ENCODE assay signal across 12 mouse cellular contexts in the genomic region with DNA sequence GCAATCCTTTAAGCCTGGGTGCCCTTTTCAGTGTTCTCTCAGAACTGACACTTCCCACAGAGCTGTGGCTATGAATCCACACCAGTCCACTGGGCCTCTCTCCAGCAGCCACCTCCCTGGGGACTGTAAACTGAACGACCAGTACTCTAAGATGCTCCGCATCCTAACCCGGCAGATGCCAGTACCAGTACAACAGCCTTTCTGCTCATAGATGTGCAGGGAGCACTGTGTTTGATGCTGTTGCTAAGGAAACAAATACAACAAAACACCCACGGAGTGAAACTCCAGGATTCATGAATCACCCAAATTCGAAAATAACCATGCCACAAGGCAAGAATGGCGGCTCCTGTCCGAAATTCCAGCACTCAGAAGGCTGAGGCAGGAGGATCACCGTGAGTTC.
DNase-seq lines count a peak whose midpoint lies in the region; TF ChIP-seq lines count a peak whose summit lies in the region.
"Had no signal": no experiment of that assay in that cellular context is flagged by ENCODE, and none has a peak within 500 bp of the region (broad histone marks: within the 10 kb centered on the region; RNA-seq: fewer than 3 reads in every experiment).

No protein-coding gene starts in this region.

- peak; percentile 32 to 37 for DNase-seq in cerebellum, postnatal 10 days
- DNase-seq in cerebellum, adult 9-11 months, result no peak
- peak; percentile 77 for DNase-seq in gastrocnemius, adult 2 months
- DNase-seq in layer of hippocampus, adult 18-20 months (ENCODE audit: low spot score in 2 of 2), result peak; percentile 51 to 86
- DNase-seq in lung, postnatal 14 days, result peak; percentile 34
- no peak for DNase-seq in kidney, adult 18-20 months
- DNase-seq in thymus, postnatal 0 days (ENCODE audit: low spot score), result no peak
- no peak for DNase-seq in cerebellum, adult 11 months

- no peak for TF ChIP-seq CTCF in gastrocnemius, adult 2 months (IDR thresholded peaks at IDR 0.05)

- 0 out of 2 replicates have a peak overlapping the region, but pooled peaks have one; percentile 16 for H3K27ac ChIP-seq in gastrocnemius, adult 2 months
- H3K27ac ChIP-seq: hindbrain, postnatal 0 days; limb, embryonic 13.5 days; neural tube, embryonic 13.5 days had no signal

- no peak overlapping the region for H3K4me3 ChIP-seq in gastrocnemius, adult 2 months
- H3K4me3 ChIP-seq: limb, embryonic 13.5 days; megakaryocyte, embryonic 14.5 days; neural tube, embryonic 13.5 days had no signal

- intact Hi-C loops in gastrocnemius, adult 2 months (cut with DNase I), result no loop called here

Comparison
In these comparisons a context has a peak if more than half of its experiments do, and no peak if none do; other contexts are left out.
1. DNase-seq: peak in cerebellum, postnatal 10 days (2 of 2), gastrocnemius, adult 2 months (single experiment), layer of hippocampus, adult 18-20 months (2 of 2) and lung, postnatal 14 days (single experiment); none in cerebellum, adult 9-11 months (single experiment), kidney, adult 18-20 months (single experiment), thymus, postnatal 0 days (single experiment) and cerebellum, adult 11 months (single experiment).